Mouse (Mus musculus) layer of hippocampus, adult 9-10 months (tissue): ENCODE data around the gene Zfp768.

Experiments used
- DNase-seq: peaks from one replicate; pipeline ENCODE4 v3.0.0; 2022; ENCODE audit warnings: low spot score

The Zfp768 gene

GRCm38 (mm10) chr7:127297586-127298193 is 47.7 kb downstream of the Zfp768 start:
- no peak for DNase-seq

GRCm38 (mm10) chr7:127296786-127297555 is 48.4 kb downstream of the Zfp768 start:
- no peak for DNase-seq

GRCm38 (mm10) chr7:127296098-127296497 is 49.3 kb downstream of the Zfp768 start, which contains the start of gene Itgal:
Gene Itgal, plus strand, starts transcription at chr7:127296260.
- no peak for DNase-seq
